Mouse (Mus musculus): Measurements from ENCODE around the gene Psmb6.

The Psmb6 gene

GRCm38 (mm10) chr11:70525184-70525678 lies at the start of gene Psmb6:
Gene Psmb6 (plus strand): TSS chr11:70525367.
- DNase-seq: peak; percentile 97

- no peak for DNase-seq
These were observed 39.7 kb upstream of the Psmb6 start for GRCm38 (mm10) chr11:70485498-70485897.

GRCm38 (mm10) chr11:70487816-70488215 lies 37.4 kb upstream of the Psmb6 start:
- DNase-seq: no peak

GRCm38 (mm10) chr11:70489138-70489537 lies 36.0 kb upstream of the Psmb6 start:
- peak; percentile 39 for DNase-seq

- DNase-seq: no peak
These were observed 35.5 kb upstream of the Psmb6 start for GRCm38 (mm10) chr11:70489684-70490083.

GRCm38 (mm10) chr11:70499566-70500475 lies 25.3 kb upstream of the Psmb6 start:
- DNase-seq: peak; percentile 52

GRCm38 (mm10) chr11:70500476-70500812 lies 24.7 kb upstream of the Psmb6 start:
- DNase-seq: no peak

- DNase-seq: no peak
These were observed 23.1 kb upstream of the Psmb6 start for GRCm38 (mm10) chr11:70502018-70502417.

GRCm38 (mm10) chr11:70504970-70505369 lies 20.2 kb upstream of the Psmb6 start, which contains the start of gene Tm4sf5:
Gene Tm4sf5 (plus strand): TSS chr11:70505244.
- DNase-seq: no peak

GRCm38 (mm10) chr11:70506385-70506784 lies 18.8 kb upstream of the Psmb6 start:
- DNase-seq: peak; percentile 91

GRCm38 (mm10) chr11:70506962-70507515 lies 18.1 kb upstream of the Psmb6 start:
- DNase-seq: no peak

GRCm38 (mm10) chr11:70509753-70510564 lies 15.2 kb upstream of the Psmb6 start:
- peak; percentile 59 for DNase-seq

- DNase-seq: no peak
These were observed 13.9 kb upstream of the Psmb6 start for GRCm38 (mm10) chr11:70511242-70511641.

GRCm38 (mm10) chr11:70511825-70512224 lies 13.3 kb upstream of the Psmb6 start:
- no peak for DNase-seq

GRCm38 (mm10) chr11:70512709-70513342 lies 12.3 kb upstream of the Psmb6 start:
- DNase-seq: no peak

- DNase-seq: peak; percentile 47
These were observed 11.6 kb upstream of the Psmb6 start for GRCm38 (mm10) chr11:70513520-70513919.

GRCm38 (mm10) chr11:70514288-70514687 lies 10.9 kb upstream of the Psmb6 start, which contains the start of gene Vmo1:
Gene Vmo1 (minus strand): TSS chr11:70514616.
- DNase-seq: no peak

GRCm38 (mm10) chr11:70516352-70516751 lies 8.8 kb upstream of the Psmb6 start:
- peak; percentile 74 for DNase-seq

GRCm38 (mm10) chr11:70518436-70518835 lies 6.7 kb upstream of the Psmb6 start:
- no peak for DNase-seq

GRCm38 (mm10) chr11:70518923-70519322 lies 6.2 kb upstream of the Psmb6 start, which contains the start of gene Gltpd2:
Gene Gltpd2 (plus strand): TSS chr11:70519196.
- DNase-seq: no peak

GRCm38 (mm10) chr11:70520178-70520769 lies 4.9 kb upstream of the Psmb6 start:
- peak; percentile 69 for DNase-seq
